Mouse (Mus musculus) gastrocnemius, adult 2 months (tissue): ENCODE data around the gene Cers6. TPM values are rescaled to one million over a fixed set of nuclear protein-coding genes. Genes with fewer than 3 reads are reported as not detected.

Experiments used
- DNase-seq: peaks from one replicate; pipeline ENCODE4 v3.0.0; 2022
- H3K27ac ChIP-seq: fragments of 200-600 bp; 2 replicates; pipeline ENCODE4 v1.8.1; 2022; ENCODE audit warnings: mild to moderate bottlenecking
- H3K4me3 ChIP-seq: fragments of 200-600 bp; 2 replicates; pipeline ENCODE4 v1.8.1; 2022; ENCODE audit warnings: mild to moderate bottlenecking, moderate library complexity
- CTCF ChIP-seq: fragments of 200-600 bp; IDR thresholded peaks from 2 replicates; pipeline ENCODE4 v1.8.1; 2022; ENCODE audit warnings: antibody characterized with exemption, mild to moderate bottlenecking, moderate library complexity
- intact Hi-C: fragments of 180-260 bp; cut with DNase I; formaldehyde crosslinking; loops from one replicate; pipeline ENCODE4 v1.15.1; 2025
- total RNA-seq, 2 experiments: library from RNA; stranded (reverse); gene quantifications; 2 replicates each; pipeline ENCODE4 v1.2.3; 2021

Gene Cers6
- total RNA-seq, 2 experiments from 2014 or later: 0.59 to 1.6 TPM

DNA sequence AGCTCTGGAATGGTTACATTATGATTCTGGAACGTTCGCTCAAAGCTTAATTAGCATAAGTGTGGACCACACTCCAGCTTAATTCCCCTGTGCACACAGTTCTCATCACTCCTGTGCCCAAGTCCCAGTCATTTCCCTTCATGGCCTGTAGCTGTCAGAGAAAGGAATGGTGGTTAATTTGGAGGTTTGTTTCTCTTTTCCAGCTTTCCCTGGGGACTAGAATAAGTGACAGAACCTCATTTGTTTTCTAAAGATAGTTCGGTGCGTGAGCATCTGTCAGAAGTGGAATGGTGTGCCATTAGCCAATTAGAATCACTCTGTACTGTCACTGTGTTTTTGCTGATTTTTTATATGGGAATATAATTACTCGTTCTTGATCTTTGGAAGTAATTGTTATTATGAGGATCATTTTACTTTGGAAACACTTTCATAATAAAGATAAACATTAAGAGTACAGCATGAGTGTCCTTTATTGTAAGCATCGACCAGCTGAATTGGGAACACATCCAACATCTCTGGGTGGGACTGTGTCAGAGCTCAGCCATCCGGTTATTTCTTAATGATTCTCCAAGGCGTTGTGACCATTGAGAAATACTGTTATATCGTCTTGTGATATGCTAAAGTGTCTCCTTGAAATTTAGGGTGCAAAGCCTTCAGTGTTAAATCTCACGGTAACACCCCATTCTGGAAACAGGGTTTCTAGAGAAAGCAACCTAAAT lies 252.7 kb downstream of the Cers6 start:
- Histone ChIP-seq H3K27ac (no peak overlapping the region), H3K4me3 (no peak overlapping the region)
- intact Hi-C loops: no loop called here
- no peak for TF ChIP-seq CTCF
- DNase-seq: no peak

DNA sequence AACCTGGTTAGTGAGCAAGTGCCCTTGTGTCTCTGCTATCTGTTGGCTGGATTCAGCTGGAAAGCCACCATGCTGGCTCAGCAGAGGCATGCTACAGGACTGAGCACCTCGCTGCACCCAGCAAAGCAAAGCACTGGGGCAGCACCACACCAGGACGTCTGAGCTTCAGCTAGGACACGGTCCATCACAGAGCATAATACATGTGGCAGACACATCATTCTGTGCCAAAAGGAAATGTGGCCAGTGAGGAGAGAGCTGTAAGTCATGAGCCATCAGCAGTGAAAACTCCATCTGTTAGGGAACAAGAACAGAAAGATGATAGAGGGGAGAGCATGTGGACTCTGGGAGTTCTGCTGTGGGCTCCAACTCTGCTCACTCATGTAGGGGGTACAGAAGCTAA lies 254.7 kb downstream of the Cers6 start:
- DNase-seq: no peak
- Histone ChIP-seq H3K27ac (no peak overlapping the region), H3K4me3 (no peak overlapping the region)
- intact Hi-C loops: no loop called here
- no peak for TF ChIP-seq CTCF

DNA sequence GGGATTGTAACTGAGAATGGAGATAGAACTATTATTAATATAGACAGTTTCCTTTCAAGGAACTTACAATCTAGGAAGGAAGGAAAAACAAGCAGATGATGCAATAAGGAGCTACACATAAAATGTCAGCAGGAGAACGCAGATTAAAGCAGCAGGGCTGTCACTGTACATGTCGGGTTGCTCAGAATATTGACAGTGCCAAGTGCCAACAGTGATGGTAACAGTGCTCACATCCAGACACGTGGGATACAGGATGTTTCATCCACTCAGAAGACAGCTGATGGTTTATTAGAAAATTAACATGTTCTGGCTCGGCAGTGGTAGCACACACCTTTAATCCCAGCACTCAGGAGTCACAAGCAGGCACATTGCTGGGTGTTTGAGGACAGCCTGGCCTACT lies 255.5 kb downstream of the Cers6 start:
- Histone ChIP-seq H3K27ac (no peak overlapping the region), H3K4me3 (no peak overlapping the region)
- no peak for TF ChIP-seq CTCF
- intact Hi-C loops: no loop called here
- no peak for DNase-seq

DNA sequence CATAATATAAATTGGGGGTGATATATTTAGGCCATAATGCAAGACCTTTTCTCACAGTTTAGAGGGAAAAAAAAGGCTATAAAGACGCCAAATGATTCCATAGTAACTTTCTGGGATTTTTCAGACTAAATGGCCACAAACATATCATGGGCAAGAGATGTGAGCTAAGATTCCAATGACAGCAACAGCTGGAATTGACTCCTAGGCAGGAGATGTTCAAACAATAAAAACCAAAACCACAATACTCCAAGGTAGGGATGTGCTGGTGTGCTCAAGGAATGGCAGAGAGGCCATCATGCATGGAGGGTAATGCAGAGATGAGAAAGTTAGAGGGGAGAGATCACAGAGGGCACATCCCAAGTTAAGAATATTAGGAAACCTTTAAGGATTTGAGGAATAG lies 257.8 kb downstream of the Cers6 start:
- intact Hi-C loops: no loop called here

DNA sequence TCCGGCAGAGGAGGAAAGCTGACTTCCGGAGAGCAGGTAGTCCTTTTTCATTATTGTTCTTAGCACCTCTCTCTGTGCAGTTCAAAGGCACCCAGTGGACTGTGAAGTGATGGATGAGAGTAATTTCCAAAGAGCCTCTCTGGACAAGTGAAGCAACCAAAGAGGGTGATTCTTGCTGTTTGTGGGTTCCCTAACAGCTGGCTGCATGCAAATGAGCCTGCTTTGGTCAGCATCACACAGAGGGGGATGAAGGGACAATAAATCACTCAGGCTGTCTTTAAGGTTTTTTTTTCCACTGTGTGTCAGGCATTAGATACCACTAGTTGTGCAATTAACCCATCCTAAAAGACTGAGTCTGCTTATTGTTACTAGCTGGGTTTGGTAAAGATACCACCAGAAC lies 258.5 kb downstream of the Cers6 start:
- no peak for DNase-seq
- TF ChIP-seq CTCF: no peak
- H3K4me3 ChIP-seq: no peak overlapping the region
- no peak overlapping the region for H3K27ac ChIP-seq
- intact Hi-C loops: no loop called here

More for the DNA sequence above, 257.8 kb downstream of the Cers6 start:
- TF ChIP-seq CTCF: no peak
- Histone ChIP-seq H3K27ac (no peak overlapping the region), H3K4me3 (no peak overlapping the region)
- no peak for DNase-seq

DNA sequence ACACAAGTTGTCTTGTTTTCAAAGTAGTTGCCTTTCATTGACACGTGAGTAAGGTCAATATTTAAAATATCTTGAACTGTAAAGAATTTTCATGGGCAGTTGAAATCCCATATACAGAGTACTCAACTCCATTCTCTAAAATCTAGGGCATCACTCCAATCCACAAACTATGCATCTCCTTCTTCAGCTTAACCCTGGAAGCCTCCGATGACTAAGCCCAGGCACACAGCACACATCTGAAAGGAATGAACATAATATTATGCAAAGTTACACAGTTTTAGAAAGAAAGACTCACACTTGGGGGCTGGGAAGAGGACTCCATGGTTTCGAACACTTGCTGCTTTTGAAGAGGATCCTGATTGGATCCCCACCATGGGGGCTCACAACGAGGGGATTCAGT lies 260.4 kb downstream of the Cers6 start:
- H3K4me3 ChIP-seq: no peak overlapping the region
- H3K27ac ChIP-seq: no peak overlapping the region
- no peak for TF ChIP-seq CTCF
- intact Hi-C loops: no loop called here
- no peak for DNase-seq

DNA sequence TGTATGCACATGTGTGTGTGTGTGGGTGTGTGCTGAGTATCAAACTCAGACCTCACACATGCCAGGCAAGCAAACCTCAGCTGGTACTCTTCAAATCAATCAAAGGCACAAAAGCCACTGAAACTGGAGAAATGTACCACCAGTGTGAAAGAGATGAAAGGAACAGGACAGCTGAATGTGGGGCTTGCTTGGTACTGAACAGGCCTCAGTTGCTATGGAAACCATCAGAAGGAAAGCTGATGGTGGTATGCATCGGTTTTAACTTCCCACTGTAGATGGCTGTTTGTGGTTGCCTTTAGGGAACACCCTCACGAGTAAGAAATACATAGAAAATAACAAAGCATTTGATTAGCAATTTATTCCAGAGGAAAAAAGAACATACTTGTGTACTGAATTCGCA lies 264.2 kb downstream of the Cers6 start:
- Histone ChIP-seq H3K27ac (no peak overlapping the region), H3K4me3 (no peak overlapping the region)
- DNase-seq: no peak
- intact Hi-C loops: no loop called here
- TF ChIP-seq CTCF: no peak

DNA sequence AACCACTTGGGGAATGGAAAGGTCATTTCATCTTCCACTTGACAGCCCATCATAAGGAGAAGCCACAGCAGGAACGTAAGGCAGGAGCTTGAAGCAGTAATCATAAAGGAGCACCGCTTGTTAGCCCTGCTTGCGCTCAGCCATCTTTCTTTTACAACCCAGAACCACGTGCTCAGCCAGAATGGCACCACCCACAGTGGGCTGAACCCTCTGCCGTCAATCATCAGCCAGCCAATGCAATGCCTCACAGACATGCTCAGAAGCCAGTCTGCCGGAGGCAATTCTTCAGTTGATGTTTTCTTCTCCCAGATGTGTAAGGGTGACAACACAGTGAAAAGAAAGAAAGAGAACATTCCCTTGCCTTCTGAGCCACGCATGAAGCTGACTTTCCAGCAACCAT lies 267.1 kb downstream of the Cers6 start:
- Histone ChIP-seq H3K4me3 (no peak overlapping the region), H3K27ac (no peak overlapping the region)
- intact Hi-C loops: no loop called here
- TF ChIP-seq CTCF: no peak
- no peak for DNase-seq

DNA sequence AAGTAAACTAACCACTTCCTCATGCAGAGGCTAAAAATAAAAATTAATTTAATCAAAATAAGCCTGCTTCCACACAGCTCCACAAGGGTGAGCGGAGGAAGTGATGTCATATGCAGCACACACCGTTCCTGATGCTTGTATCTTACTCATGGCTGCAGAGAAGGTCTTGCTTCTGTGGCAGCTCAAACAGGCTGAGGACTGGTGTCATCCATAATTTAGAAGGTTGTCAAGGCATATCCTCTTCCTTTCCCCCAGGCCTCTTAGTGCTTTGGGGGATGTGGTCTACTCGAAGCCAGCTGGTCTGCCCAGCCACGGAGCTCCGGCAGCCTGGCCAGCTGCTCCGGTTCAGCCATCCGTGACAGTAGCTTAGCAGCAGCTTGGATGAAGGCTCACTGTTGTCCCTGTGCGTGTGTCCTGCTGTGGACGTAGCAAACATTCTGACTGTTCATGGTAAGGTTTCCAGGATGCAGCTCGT lies 267.7 kb downstream of the Cers6 start:
- intact Hi-C loops: no loop called here
- Histone ChIP-seq H3K27ac (peak overlapping the region; percentile 32), H3K4me3 (peak overlapping the region; percentile 40)
- no peak for DNase-seq
- no peak for TF ChIP-seq CTCF

DNA sequence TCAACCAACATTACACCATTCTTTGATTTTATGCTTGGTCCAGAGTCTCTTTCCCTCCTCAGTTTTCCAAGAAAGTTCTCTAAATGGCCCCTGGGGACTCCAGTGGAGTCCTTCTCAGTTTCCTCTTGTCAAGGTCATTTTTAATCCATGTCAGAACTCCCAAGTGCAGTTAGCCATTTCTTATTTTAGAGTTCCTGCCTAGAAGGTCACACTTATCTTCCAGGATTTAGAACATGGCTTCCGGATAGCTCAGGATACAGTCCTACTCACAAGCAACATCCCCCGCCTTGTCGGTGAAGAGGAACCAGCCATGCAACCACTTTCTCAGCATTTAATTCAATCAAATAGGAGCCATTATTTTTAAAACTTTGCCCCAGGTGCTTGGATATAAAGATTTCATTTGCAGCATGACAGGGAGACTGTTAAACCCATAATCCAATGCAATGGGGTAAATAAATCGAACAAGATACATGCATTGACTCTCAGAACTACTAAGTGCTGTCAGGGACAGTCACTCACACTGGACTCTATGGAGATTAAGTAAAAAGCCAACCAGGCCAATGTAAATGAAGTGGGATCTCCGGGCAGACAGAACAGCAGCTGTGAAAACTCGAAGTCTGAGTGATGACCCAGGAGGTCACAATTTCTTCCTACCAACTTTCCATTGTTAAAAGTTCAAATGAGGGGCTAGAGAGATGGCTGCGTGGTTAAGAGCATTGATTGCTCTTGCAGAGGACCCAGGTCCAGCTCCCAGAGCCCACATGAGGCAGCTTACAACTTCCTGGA lies 268.4 kb downstream of the Cers6 start:
- intact Hi-C loops: no loop called here
- Histone ChIP-seq H3K27ac (peak overlapping the region; percentile 32), H3K4me3 (no peak overlapping the region)
- DNase-seq: no peak
- no peak for TF ChIP-seq CTCF

DNA sequence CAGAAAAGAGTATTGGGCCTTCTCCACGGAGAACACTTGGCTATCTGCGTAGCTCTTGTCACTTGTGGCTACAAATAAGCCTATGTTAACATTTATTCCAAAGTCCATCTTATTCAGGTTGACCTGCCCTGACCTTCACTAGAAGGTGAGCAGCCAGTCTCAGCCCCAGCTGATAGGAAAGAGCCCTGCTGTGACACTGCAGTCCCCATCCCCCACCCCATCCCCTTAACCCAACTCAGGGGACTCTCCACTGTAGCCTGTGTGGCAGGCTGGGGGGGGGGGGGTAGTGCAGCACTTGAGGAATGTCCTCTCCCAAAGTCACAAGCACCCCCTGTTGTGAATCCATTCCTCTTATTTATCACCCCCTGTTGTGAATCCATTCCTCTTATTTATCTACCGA lies 270.8 kb downstream of the Cers6 start:
- no peak overlapping the region for H3K4me3 ChIP-seq
- intact Hi-C loops: no loop called here
- no peak for TF ChIP-seq CTCF
- no peak overlapping the region for H3K27ac ChIP-seq
- no peak for DNase-seq

DNA sequence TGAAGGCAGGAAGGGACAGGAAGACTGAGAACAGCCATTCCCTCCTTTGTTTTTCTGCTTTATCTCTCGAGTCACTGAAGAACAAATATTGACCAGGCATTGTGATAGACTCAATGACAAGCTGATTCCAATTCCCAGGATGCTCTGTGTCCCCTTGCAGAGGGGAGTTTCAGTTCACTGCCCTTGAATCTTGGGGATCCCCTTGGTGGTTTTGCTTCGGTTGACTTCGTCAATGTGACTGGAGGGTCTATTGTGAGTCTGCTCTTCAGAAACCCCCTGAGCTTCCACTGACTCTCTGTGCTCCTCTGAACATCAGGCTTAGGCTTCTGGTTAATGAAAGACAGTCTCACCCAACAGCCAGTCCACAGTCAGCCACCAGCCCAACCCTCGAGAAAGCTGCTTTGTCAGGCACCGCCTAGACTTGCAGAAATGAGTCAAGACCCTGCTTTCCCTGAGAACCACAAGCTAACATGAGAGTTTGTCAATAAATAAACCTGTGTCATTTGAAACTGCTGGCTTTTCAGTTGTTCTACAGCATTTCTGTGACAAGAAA lies 271.3 kb downstream of the Cers6 start:
- H3K27ac ChIP-seq: no peak overlapping the region
- no peak for DNase-seq
- no peak overlapping the region for H3K4me3 ChIP-seq
- no peak for TF ChIP-seq CTCF
- intact Hi-C loops: no loop called here

DNA sequence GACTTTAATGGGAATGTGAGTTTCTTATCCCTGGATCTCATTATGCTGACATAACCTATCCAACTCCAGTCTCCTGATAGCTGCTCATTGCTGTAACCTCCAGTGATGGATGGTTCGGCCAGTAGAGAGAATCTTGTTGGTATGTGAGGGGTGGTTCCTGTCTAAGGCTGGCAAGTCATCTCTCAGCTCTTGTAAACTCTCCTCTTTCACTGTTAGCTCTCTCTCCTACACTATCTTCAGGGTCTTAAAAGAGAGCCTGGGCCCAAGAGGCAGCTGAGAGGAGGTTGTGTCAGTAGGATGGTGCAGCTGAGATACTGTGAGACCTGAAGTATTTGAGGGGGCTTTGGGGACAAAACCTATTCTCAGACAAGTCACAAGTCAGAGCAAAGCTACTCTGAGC lies 272.9 kb downstream of the Cers6 start:
- intact Hi-C loops: no loop called here
- no peak for DNase-seq
- Histone ChIP-seq H3K27ac (no peak overlapping the region), H3K4me3 (no peak overlapping the region)
- no peak for TF ChIP-seq CTCF

DNA sequence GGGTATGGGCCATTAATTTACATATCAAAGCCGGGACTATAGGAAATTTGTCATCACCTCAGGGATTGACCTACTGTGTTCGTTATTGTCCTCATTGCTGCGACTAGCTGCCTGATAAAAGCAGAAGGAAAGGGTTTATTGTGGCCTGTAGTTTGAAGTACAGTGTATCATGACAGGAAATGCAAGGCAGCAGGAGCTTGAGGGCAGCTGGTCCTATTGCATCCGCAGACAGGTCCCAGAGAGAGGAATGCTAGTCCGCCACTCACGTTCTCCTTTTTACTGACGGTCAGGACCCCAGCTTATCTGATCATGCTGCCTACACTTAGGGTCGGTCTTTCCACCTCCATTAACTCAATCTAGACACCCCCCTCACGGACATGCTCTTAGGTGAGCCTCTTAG lies 273.7 kb downstream of the Cers6 start:
- Histone ChIP-seq H3K27ac (no peak overlapping the region), H3K4me3 (no peak overlapping the region)
- intact Hi-C loops: no loop called here
- TF ChIP-seq CTCF: no peak
- no peak for DNase-seq
